Mouse (Mus musculus) forebrain, embryonic 15.5 days (tissue): ENCODE measurements around the gene Traf5. TPM values are rescaled to one million over a fixed set of nuclear protein-coding genes. Genes with fewer than 3 reads are reported as not detected.

Source experiments
- ATAC-seq: fragments of 200-750 bp; cut with Nextera tagmentation; replicated peaks from 2 replicates; pipeline ENCODE4 v1.8.0; 2017; ENCODE audit warnings: mild to moderate bottlenecking, moderate TSS enrichment, moderate library complexity
- H3K27ac ChIP-seq: fragments of 300-500 bp; sonication (generic); replicated peaks from 2 replicates; pipeline ENCODE4 v1.5.1; 2015; ENCODE audit warnings: mild to moderate bottlenecking, inconsistent platforms
- H3K27me3 ChIP-seq: fragments of 300-500 bp; sonication (generic); 2 replicates; pipeline ENCODE4 v1.6.1; 2015; ENCODE audit warnings: inconsistent platforms
- H3K36me3 ChIP-seq: fragments of 300-500 bp; sonication (generic); 2 replicates; pipeline ENCODE4 v1.6.1; 2015; ENCODE audit warnings: mild to moderate bottlenecking, inconsistent platforms
- H3K4me1 ChIP-seq: fragments of 300-500 bp; sonication (generic); 2 replicates; pipeline ENCODE4 v1.6.1; 2015; ENCODE audit warnings: inconsistent platforms
- H3K4me2 ChIP-seq: fragments of 300-500 bp; sonication (generic); replicated peaks from 2 replicates; pipeline ENCODE4 v1.6.1; 2015; ENCODE audit warnings: mild to moderate bottlenecking, inconsistent platforms
- H3K4me3 ChIP-seq: fragments of 300-500 bp; sonication (generic); 2 replicates; pipeline ENCODE4 v1.5.1; 2015; ENCODE audit warnings: mild to moderate bottlenecking, inconsistent platforms
- H3K9ac ChIP-seq: fragments of 300-500 bp; sonication (generic); replicated peaks from 2 replicates; pipeline ENCODE4 v1.6.1; 2015; ENCODE audit warnings: mild to moderate bottlenecking, inconsistent platforms
- H3K9me3 ChIP-seq: fragments of 300-500 bp; sonication (generic); 2 replicates; pipeline ENCODE4 v1.6.1; 2016; ENCODE audit warnings: inconsistent platforms
- WGBS: fragments of 180-500 bp; shearing (Covaris S2); methylation state at CpG from one replicate; pipeline ENCODE4 v1.1.7; 2015; ENCODE audit warnings: mixed read lengths; 5-methylcytosine and 5-hydroxymethylcytosine counted together
- polyA plus RNA-seq: library from polyadenylated mRNA; unstranded; fragments of >200 nt; fragmentation: Nextera tagmentation; extraction: Ambion mirVana; gene quantifications from 2 replicates; pipeline ENCODE4 v1.2.1, GENCODE M21; 2015

Gene Traf5
- polyA plus RNA-seq, 1 experiment from 2014 or later, result 3.1 TPM

DNA sequence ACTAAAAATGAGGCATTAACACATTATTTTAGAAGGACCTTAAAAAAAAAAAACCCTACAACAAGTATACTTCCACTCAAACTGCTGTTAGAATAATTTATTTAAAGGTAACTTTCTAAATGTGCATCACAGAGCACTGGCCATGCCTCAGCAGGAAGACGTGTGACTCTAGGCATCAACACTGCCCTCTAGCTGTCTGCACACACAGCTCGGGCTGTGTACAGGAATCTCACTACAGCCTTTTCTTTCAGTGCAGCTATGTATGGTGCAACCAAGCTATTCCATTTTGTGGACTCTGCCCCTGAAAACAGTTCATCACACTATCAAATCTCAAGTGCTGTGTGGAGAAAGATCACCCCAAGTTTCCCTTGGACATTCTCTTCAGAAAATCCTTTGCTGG, 15.0 kb upstream of the Traf5 start:
- H3K4me2 ChIP-seq, result no peak overlapping the region
- WGBS, result 6% methylated on average over 2 of the region's 2 CpGs
- no peaks in the 10 kb centered on the region for H3K9me3 ChIP-seq
- ATAC-seq, result peak; percentile 75; the same call in 1 of the 2 replicates
- no peak overlapping the region for H3K9ac ChIP-seq
- H3K36me3 ChIP-seq, result peaks cover 36% of the 10 kb centered on the region
- no peaks in the 10 kb centered on the region for H3K27me3 ChIP-seq
- H3K4me3 ChIP-seq, result no peak overlapping the region
- no peak overlapping the region for H3K27ac ChIP-seq
- no peaks in the 10 kb centered on the region for H3K4me1 ChIP-seq

DNA sequence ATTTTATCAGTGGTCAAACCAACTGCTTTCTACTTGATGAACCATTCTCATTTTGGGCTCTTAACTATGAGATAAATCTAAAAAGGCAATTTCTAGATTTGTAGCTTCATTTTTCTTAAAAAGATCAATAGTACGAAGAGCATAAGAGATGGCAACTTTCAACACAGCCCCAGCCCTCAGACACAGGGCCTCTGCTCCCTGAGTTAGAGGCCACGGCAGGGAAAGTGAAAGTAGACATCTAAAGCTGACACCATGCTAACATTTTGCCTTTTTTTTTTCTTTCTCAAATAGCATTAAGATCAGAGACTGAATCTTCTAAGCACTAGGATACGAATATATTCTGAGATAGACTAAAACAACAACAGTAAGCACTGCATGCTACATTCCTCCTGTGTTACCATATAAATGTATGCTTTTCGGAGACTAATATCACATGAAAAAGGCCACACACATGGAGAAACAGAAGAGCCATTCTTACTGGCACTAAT, 13.6 kb upstream of the Traf5 start:
- H3K9ac ChIP-seq, result no peak overlapping the region
- ATAC-seq, result no peak
- H3K4me3 ChIP-seq, result no peak overlapping the region
- H3K27me3 ChIP-seq, result no peaks in the 10 kb centered on the region
- no peak overlapping the region for H3K4me2 ChIP-seq
- no peaks in the 10 kb centered on the region for H3K4me1 ChIP-seq
- H3K27ac ChIP-seq, result no peak overlapping the region
- no peaks in the 10 kb centered on the region for H3K9me3 ChIP-seq
- WGBS, result 91% methylated on average over 4 of the region's 4 CpGs
- H3K36me3 ChIP-seq, result peaks cover 40% of the 10 kb centered on the region

- Histone ChIP-seq H3K27ac (no peak overlapping the region), H3K9ac (no peak overlapping the region), H3K4me2 (no peak overlapping the region), H3K9me3 (no peaks in the 10 kb centered on the region), H3K27me3 (no peaks in the 10 kb centered on the region), H3K4me3 (no peak overlapping the region), H3K4me1 (no peaks in the 10 kb centered on the region), H3K36me3 (peaks cover 40% of the 10 kb centered on the region)
- no peak for ATAC-seq
- WGBS, result 97% methylated on average over 9 of the region's 9 CpGs
These were observed 11.7 kb upstream of the Traf5 start for GRCm38 (mm10) chr1:192104021-192104420.

- ATAC-seq, result no peak
- 84% methylated on average over 6 of the region's 6 CpGs for WGBS
- H3K4me2 ChIP-seq, result no peak overlapping the region
- H3K27ac ChIP-seq, result no peak overlapping the region
- H3K36me3 ChIP-seq, result peaks cover 39% of the 10 kb centered on the region
- H3K27me3 ChIP-seq, result no peaks in the 10 kb centered on the region
- no peak overlapping the region for H3K4me3 ChIP-seq
- H3K9ac ChIP-seq, result no peak overlapping the region
- H3K4me1 ChIP-seq, result no peaks in the 10 kb centered on the region
- H3K9me3 ChIP-seq, result no peaks in the 10 kb centered on the region
These were observed 10.8 kb upstream of the Traf5 start for GRCm38 (mm10) chr1:192103176-192103575.

GRCm38 (mm10) chr1:192101359-192101758, 9.0 kb upstream of the Traf5 start:
- Histone ChIP-seq H3K4me1 (no peaks in the 10 kb centered on the region), H3K27ac (no peak overlapping the region), H3K9ac (no peak overlapping the region), H3K9me3 (no peaks in the 10 kb centered on the region), H3K4me2 (no peak overlapping the region), H3K27me3 (no peaks in the 10 kb centered on the region), H3K36me3 (peaks cover 34% of the 10 kb centered on the region), H3K4me3 (no peak overlapping the region)
- 80% methylated on average over 8 of the region's 8 CpGs for WGBS
- ATAC-seq, result no peak

DNA sequence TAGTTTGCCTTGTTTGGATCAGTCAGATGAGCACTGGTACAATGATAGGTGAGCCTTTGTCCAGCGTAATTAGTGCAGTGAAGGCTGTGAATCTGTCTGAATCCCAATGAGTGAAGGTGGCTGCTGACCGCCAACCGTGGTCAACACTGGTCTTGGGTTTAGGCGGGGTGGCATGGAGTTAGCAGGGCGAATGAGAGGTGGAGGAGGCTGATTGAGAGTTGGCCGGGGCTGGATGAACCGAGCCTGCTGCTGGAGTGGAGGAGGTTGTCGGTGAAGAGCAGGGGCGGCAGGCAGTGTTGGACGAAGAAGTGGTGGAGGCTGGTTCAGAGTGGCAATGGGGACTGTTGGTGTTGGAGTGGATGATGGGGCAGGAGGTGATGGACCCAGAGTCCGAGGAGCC, 8.4 kb upstream of the Traf5 start:
- H3K4me3 ChIP-seq, result no peak overlapping the region
- H3K4me2 ChIP-seq, result no peak overlapping the region
- no peaks in the 10 kb centered on the region for H3K9me3 ChIP-seq
- H3K27me3 ChIP-seq, result no peaks in the 10 kb centered on the region
- H3K4me1 ChIP-seq, result no peaks in the 10 kb centered on the region
- no peak overlapping the region for H3K27ac ChIP-seq
- 90% methylated on average over 11 of the region's 11 CpGs for WGBS
- no peak for ATAC-seq
- H3K9ac ChIP-seq, result no peak overlapping the region
- peaks cover 34% of the 10 kb centered on the region for H3K36me3 ChIP-seq

- H3K4me2 ChIP-seq, result no peak overlapping the region
- H3K36me3 ChIP-seq, result peaks cover 11% of the 10 kb centered on the region
- H3K9ac ChIP-seq, result no peak overlapping the region
- WGBS, result 91% methylated on average over 5 of the region's 5 CpGs
- no peaks in the 10 kb centered on the region for H3K9me3 ChIP-seq
- H3K27ac ChIP-seq, result no peak overlapping the region
- H3K27me3 ChIP-seq, result 0 out of 2 replicates have a peak, but pooled peaks cover 11% of the 10 kb centered on the region
- peaks cover 6% of the 10 kb centered on the region; the same call in 1 of the 2 replicates for H3K4me1 ChIP-seq
- no peak for ATAC-seq
- H3K4me3 ChIP-seq, result no peak overlapping the region
These were observed 3.3 kb upstream of the Traf5 start for GRCm38 (mm10) chr1:192095626-192096025.

DNA sequence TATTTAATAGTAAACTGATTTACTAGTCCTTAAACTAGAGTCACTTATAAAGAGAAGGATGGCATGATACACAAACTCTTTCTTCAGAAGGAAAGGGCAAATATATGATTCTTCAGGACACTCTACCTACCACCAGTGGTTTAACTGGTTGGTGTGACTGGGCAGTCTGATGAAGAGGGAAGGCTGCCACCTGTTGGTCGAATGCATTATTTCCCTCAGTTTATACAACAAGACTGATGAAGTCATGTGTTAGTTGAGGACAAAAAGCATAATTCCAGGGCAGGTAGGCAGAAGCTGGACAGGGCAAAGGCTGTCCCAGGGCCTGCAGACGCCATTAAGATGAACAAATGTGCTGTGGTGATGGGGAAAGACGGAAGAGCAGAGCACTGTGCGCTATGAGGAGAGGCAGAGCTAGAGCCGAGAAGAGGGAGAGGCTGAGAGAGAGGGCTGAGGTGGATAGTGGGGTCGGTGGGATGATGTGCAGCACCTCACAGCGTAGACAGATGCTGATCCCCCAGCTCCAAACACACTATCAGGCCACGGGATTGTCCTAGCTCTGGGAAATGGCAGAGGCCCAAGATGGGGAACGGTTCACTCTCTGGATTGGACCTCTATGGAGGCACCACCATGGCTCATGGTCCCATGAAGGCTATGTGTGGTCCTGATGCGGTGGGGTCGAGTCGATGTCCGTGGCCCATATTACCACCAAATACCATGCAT, 2.3 kb upstream of the Traf5 start:
- peaks cover 8% of the 10 kb centered on the region; the same call in 1 of the 2 replicates for H3K36me3 ChIP-seq
- H3K4me3 ChIP-seq, result no peak overlapping the region
- 0 out of 2 replicates have a peak, but pooled peaks cover 13% of the 10 kb centered on the region for H3K27me3 ChIP-seq
- no peak overlapping the region for H3K4me2 ChIP-seq
- ATAC-seq, result no peak
- H3K9me3 ChIP-seq, result no peaks in the 10 kb centered on the region
- H3K4me1 ChIP-seq, result peaks cover 6% of the 10 kb centered on the region; the same call in 1 of the 2 replicates
- 59% methylated on average over 13 of the region's 13 CpGs for WGBS
- no peak overlapping the region for H3K27ac ChIP-seq
- H3K9ac ChIP-seq, result no peak overlapping the region

GRCm38 (mm10) chr1:192092879-192093660, 711 bp upstream of the Traf5 start:
- H3K27me3 ChIP-seq, result 0 out of 2 replicates have a peak, but pooled peaks cover 13% of the 10 kb centered on the region
- peak overlapping the region; percentile 95 for H3K4me2 ChIP-seq
- H3K4me3 ChIP-seq, result peak overlapping the region; percentile 65
- H3K9ac ChIP-seq, result peak overlapping the region; percentile 60
- H3K9me3 ChIP-seq, result no peaks in the 10 kb centered on the region
- H3K4me1 ChIP-seq, result peaks cover 6% of the 10 kb centered on the region; the same call in 1 of the 2 replicates
- peaks cover 2% of the 10 kb centered on the region; the same call in 1 of the 2 replicates for H3K36me3 ChIP-seq
- WGBS, result 34% methylated on average over 16 of the region's 16 CpGs
- no peak overlapping the region for H3K27ac ChIP-seq
- peak; percentile 93 for ATAC-seq

- H3K27me3 ChIP-seq, result 0 out of 2 replicates have a peak, but pooled peaks cover 13% of the 10 kb centered on the region
- H3K4me2 ChIP-seq, result no peak overlapping the region
- ATAC-seq, result no peak
- 0 out of 2 replicates have a peak overlapping the region, but pooled peaks have one; percentile 1 for H3K4me3 ChIP-seq
- H3K36me3 ChIP-seq, result no peaks in the 10 kb centered on the region
- peaks cover 6% of the 10 kb centered on the region; the same call in 1 of the 2 replicates for H3K4me1 ChIP-seq
- no peak overlapping the region for H3K9ac ChIP-seq
- H3K9me3 ChIP-seq, result no peaks in the 10 kb centered on the region
- 79% methylated on average over 11 of the region's 11 CpGs for WGBS
- H3K27ac ChIP-seq, result no peak overlapping the region
These were observed 1.4 kb downstream of the Traf5 start for GRCm38 (mm10) chr1:192090689-192091567.

GRCm38 (mm10) chr1:192090281-192090680, 2.1 kb downstream of the Traf5 start:
- Histone ChIP-seq H3K36me3 (no peaks in the 10 kb centered on the region), H3K9me3 (no peaks in the 10 kb centered on the region), H3K4me1 (peaks cover 6% of the 10 kb centered on the region; the same call in 1 of the 2 replicates), H3K9ac (no peak overlapping the region), H3K27me3 (0 out of 2 replicates have a peak, but pooled peaks cover 13% of the 10 kb centered on the region), H3K4me2 (no peak overlapping the region), H3K27ac (no peak overlapping the region), H3K4me3 (no peak overlapping the region)
- no peak for ATAC-seq
- WGBS, result 91% methylated on average over 3 of the region's 3 CpGs
